Mouse (Mus musculus) forebrain, postnatal 0 days (tissue): ENCODE measurements around the gene B230104I21Rik. TPM values are rescaled to one million over a fixed set of nuclear protein-coding genes. Genes with fewer than 3 reads are reported as not detected.

Experiments used
- ATAC-seq: fragments of 200-750 bp; cut with Nextera tagmentation; 2 replicates; pipeline ENCODE4 v1.8.0; 2017; ENCODE audit warnings: mild to moderate bottlenecking, moderate library complexity
- DNase-seq: peaks from one replicate; pipeline ENCODE4 v3.0.0-alpha.2; 2015
- H3K27ac ChIP-seq: fragments of 300-500 bp; sonication (generic); 2 replicates; pipeline ENCODE4 v1.5.1; 2014; ENCODE audit warnings: low read depth, mild to moderate bottlenecking, antibody characterized with exemption, low read length, moderate library complexity, mixed read lengths
- H3K27me3 ChIP-seq: fragments of 300-500 bp; sonication (generic); 2 replicates; pipeline ENCODE4 v1.6.1; 2014; ENCODE audit warnings: mild to moderate bottlenecking, low read length, mixed read lengths; ENCODE audit not compliant: insufficient read depth
- H3K36me3 ChIP-seq: fragments of 300-500 bp; sonication (generic); 2 replicates; pipeline ENCODE4 v1.6.1; 2014; ENCODE audit warnings: mild to moderate bottlenecking, moderate library complexity; ENCODE audit not compliant: insufficient read depth
- H3K4me1 ChIP-seq: fragments of 300-500 bp; sonication (generic); 2 replicates; pipeline ENCODE4 v1.6.1; 2014; ENCODE audit warnings: antibody characterized with exemption; ENCODE audit not compliant: insufficient read depth
- H3K4me2 ChIP-seq: fragments of 300-500 bp; sonication (generic); 2 replicates; pipeline ENCODE4 v1.6.1; 2014; ENCODE audit warnings: low read depth, mild to moderate bottlenecking, moderate library complexity
- H3K4me3 ChIP-seq: fragments of 300-500 bp; sonication (generic); 2 replicates; pipeline ENCODE4 v1.5.1; 2014; ENCODE audit warnings: low read depth, low read length, mixed read lengths
- H3K9ac ChIP-seq: fragments of 300-500 bp; sonication (generic); 2 replicates; pipeline ENCODE4 v1.6.1; 2014; ENCODE audit warnings: mild to moderate bottlenecking
- H3K9me3 ChIP-seq: fragments of 300-500 bp; sonication (generic); 2 replicates; pipeline ENCODE4 v1.6.1; 2016; ENCODE audit warnings: low read length
- CTCF ChIP-seq: sonication (generic); IDR thresholded peaks from 2 replicates; pipeline ENCODE4 v1.5.1; 2016; ENCODE audit warnings: antibody characterized with exemption, control low read depth, low read depth
- WGBS: fragments of 180-500 bp; shearing (Covaris S2); extraction: QIAGEN DNeasy Blood & Tissue Kit; methylation state at CpG from one replicate; pipeline ENCODE4 v1.1.7; 2014; 5-methylcytosine and 5-hydroxymethylcytosine counted together
- polyA plus RNA-seq: library from polyadenylated mRNA; unstranded; fragments of >200 nt; fragmentation: Nextera tagmentation; extraction: Ambion mirVana; gene quantifications from 2 replicates; pipeline ENCODE4 v1.2.1, GENCODE M21; 2015
- total RNA-seq: library from RNA; depleted of rRNA; stranded (reverse); fragments of >200 nt; gene quantifications from 2 replicates; pipeline ENCODE4 v1.2.3, GENCODE M21; 2014

Gene B230104I21Rik
- total and polyA plus RNA-seq, 2 experiments from 2014 or later: 0.90 TPM; not detected in 1

DNA sequence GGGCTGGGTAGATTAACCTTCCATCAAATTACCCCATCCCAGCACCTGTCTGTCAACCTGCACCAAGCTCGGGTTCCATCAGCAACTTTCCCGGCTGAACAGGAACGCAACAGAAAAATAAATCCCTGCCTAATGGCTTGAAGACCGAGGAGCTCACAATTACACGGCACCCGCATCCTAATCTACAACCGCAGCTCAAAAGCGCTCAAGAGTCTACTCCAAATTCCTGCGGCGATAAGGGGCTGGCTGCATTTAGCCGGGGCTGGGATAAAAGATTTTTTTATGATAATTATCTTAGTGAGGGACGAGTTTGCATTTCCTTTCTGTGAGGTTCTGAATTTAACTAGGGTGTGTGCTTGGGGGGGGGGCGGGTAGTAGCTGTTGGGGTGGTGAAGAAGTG is 16.3 kb downstream of the B230104I21Rik start:
- Histone ChIP-seq H3K4me3 (no peak overlapping the region), H3K27ac (no peak overlapping the region), H3K36me3 (no peaks in the 10 kb centered on the region), H3K9me3 (no peaks in the 10 kb centered on the region), H3K4me2 (no peak overlapping the region), H3K9ac (no peak overlapping the region), H3K27me3 (no peaks in the 10 kb centered on the region), H3K4me1 (no peaks in the 10 kb centered on the region)
- no peak for DNase-seq
- WGBS: 50% methylated on average over 13 of the region's 13 CpGs
- no peak for TF ChIP-seq CTCF
- ATAC-seq: no peak

DNA sequence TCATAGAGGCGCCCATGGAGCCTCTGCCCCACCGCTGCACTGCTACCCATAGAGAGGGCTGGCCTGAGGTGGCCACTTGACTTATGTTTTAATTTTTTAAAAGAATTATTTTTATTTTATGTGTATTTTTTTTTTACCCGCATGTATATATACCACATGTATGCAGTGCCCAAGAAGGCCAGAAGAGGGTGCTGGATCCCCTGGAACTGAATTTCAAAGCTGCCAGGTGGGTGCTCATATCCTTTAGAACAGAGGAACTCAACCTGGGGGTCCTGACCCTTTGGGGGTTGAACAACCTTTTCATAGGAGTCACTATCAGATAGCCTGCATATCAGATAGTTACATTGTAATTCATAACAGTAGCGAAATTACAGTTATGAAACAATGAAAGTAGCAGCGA is 19.5 kb downstream of the B230104I21Rik start:
- no peaks in the 10 kb centered on the region for H3K9me3 ChIP-seq
- peak; percentile 41 for TF ChIP-seq CTCF
- H3K36me3 ChIP-seq: no peaks in the 10 kb centered on the region
- ATAC-seq (no peak), DNase-seq (no peak)
- no peak overlapping the region for H3K27ac ChIP-seq
- no peak overlapping the region for H3K4me3 ChIP-seq
- no peaks in the 10 kb centered on the region for H3K27me3 ChIP-seq
- WGBS: 98% methylated on average over 5 of the region's 5 CpGs
- H3K4me2 ChIP-seq: no peak overlapping the region
- H3K4me1 ChIP-seq: no peaks in the 10 kb centered on the region
- H3K9ac ChIP-seq: no peak overlapping the region

DNA sequence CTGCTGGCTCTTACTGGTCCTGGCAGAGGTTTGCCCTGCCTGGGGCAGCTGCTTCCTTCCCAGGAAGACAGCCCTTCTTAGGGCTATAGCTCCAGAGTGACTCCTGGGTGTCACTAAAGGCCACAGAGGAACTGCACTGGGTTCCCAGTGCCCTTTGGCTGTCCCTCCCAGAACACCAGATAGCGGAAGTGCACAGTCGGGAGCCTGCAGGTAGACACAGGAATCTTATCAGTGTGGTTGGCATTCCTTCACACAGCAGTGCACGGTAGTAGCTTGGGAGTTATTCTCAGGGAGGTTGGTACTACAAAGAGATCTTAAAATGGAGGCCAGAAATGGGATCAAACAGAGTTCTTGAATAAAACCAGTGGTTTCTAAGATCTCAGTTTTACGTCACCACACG is 22.4 kb downstream of the B230104I21Rik start:
- no peak for TF ChIP-seq CTCF
- Histone ChIP-seq H3K4me2 (no peak overlapping the region), H3K4me3 (no peak overlapping the region), H3K36me3 (no peaks in the 10 kb centered on the region), H3K27me3 (no peaks in the 10 kb centered on the region), H3K27ac (no peak overlapping the region), H3K4me1 (no peaks in the 10 kb centered on the region), H3K9ac (no peak overlapping the region), H3K9me3 (no peaks in the 10 kb centered on the region)
- DNase-seq: no peak
- 78% methylated on average over 5 of the region's 5 CpGs for WGBS
- ATAC-seq: no peak

DNA sequence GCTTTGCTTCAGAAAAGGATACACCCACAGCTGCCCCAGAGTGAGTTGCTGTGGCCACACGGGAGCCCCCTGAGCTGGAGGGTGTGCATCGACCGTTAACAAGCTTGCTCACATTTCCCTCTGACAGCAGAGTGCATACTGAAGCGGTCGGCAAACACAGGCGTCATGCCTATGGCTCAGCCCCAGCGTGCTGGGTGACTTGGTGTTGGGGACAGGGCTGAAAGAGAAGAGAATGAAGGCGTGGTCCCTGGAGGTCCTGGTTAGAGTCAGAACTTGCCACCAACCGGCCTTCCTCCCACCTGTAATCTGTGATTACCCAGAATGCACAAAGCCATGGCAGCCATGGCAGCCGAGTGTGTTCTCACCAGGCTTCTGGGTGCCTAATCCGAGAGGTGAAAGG is 22.9 kb downstream of the B230104I21Rik start:
- TF ChIP-seq CTCF: no peak
- no peaks in the 10 kb centered on the region for H3K4me1 ChIP-seq
- no peak overlapping the region for H3K4me2 ChIP-seq
- H3K4me3 ChIP-seq: no peak overlapping the region
- WGBS: 47% methylated on average over 11 of the region's 11 CpGs
- DNase-seq: no peak
- H3K9me3 ChIP-seq: no peaks in the 10 kb centered on the region
- no peak for ATAC-seq
- H3K36me3 ChIP-seq: no peaks in the 10 kb centered on the region
- no peak overlapping the region for H3K9ac ChIP-seq
- H3K27ac ChIP-seq: no peak overlapping the region
- H3K27me3 ChIP-seq: no peaks in the 10 kb centered on the region

DNA sequence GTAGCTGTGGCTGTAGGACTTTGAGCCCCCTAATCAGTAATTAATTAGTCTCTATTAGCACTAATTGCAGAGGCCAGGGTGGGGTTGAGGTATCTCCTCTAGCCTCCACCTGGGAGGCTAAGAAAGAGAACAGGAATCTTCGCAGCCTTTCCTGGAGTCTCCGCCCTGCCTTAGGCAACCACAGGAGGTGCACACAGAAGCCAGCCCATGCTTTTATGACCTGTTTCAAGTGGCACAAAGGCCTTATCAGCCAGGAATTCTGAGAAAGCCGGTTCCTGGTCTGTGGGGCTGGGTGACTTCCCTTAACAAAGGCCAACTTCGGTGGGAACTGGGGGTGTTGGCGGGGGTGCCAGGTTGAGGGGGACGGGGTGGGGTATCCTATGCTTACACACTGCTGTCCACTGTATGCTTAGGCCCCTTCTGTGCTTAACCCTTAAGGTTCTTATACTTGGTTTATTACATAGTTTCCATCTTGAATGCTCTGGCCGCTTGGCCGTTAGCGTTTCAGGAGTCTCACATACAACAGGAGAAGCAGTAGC is 23.9 kb downstream of the B230104I21Rik start:
- ATAC-seq: no peak
- whole genome bisulfite sequencing: 73% methylated on average over 9 of the region's 9 CpGs
- H3K4me3 ChIP-seq: no peak overlapping the region
- no peaks in the 10 kb centered on the region for H3K36me3 ChIP-seq
- TF ChIP-seq CTCF: no peak
- no peak for DNase-seq
- no peak overlapping the region for H3K4me2 ChIP-seq
- H3K27me3 ChIP-seq: no peaks in the 10 kb centered on the region
- H3K9me3 ChIP-seq: no peaks in the 10 kb centered on the region
- no peak overlapping the region for H3K9ac ChIP-seq
- H3K4me1 ChIP-seq: no peaks in the 10 kb centered on the region
- H3K27ac ChIP-seq: no peak overlapping the region

DNA sequence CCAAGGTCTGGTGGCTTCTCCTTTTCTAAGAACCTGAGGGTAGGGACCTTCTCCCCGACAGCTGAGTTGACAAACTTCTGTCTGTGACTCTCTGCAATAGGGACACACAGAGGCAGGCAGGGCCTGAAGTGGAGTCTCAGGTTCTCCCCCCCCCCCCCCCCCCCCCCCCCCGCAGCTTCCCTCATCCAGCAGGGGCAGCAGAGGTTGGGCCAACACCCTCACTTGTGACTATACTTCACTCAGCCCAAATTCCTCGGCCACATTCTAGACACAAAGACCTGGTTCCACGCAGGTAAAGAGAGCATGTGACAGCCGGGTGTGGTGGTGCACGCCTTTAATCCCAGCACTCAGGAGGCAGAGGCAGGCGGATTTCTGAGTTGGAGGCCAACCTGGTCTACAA is 24.5 kb downstream of the B230104I21Rik start:
- DNase-seq (no peak), ATAC-seq (no peak)
- Histone ChIP-seq H3K36me3 (no peaks in the 10 kb centered on the region), H3K9ac (no peak overlapping the region), H3K4me1 (no peaks in the 10 kb centered on the region), H3K4me3 (no peak overlapping the region), H3K9me3 (no peaks in the 10 kb centered on the region), H3K27ac (no peak overlapping the region), H3K4me2 (no peak overlapping the region), H3K27me3 (no peaks in the 10 kb centered on the region)
- 92% methylated on average over 6 of the region's 7 CpGs for WGBS
- no peak for TF ChIP-seq CTCF

DNA sequence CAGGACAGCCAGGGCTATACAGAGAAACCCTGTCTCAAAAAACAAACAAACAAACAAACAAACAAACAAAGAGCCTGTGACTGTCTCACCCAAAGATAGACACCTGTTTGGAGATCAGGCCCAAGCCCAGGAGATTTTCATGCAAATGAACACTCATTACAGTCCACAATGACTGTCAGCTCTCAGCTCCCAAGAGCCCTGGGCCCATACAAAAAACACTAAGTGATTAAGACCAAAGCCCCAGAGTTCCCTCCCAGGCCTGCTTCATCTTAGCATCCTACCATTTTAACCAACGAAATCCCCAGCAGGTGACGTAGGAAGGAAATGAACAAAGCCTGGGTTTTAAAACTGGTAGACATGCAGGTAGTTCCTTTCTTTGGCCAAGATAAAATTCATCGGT is 24.9 kb downstream of the B230104I21Rik start:
- Histone ChIP-seq H3K4me2 (no peak overlapping the region), H3K27ac (no peak overlapping the region), H3K27me3 (no peaks in the 10 kb centered on the region), H3K4me1 (no peaks in the 10 kb centered on the region), H3K4me3 (no peak overlapping the region), H3K9ac (no peak overlapping the region), H3K9me3 (no peaks in the 10 kb centered on the region), H3K36me3 (no peaks in the 10 kb centered on the region)
- DNase-seq (no peak), ATAC-seq (no peak)
- TF ChIP-seq CTCF: no peak
- WGBS: 61% methylated on average over 3 of the region's 3 CpGs
